Mouse (Mus musculus): ENCODE results near the gene Ptprm.

Ptprm gene

GRCm38 (mm10) chr17:66769365-66770363 is 584.6 kb downstream of the Ptprm start:
- no peak for DNase-seq (ENCODE audit: low spot score)

- DNase-seq (ENCODE audit: low spot score), result no peak
Measured at GRCm38 (mm10) chr17:66768689-66769275, 585.5 kb downstream of the Ptprm start.

GRCm38 (mm10) chr17:66766166-66766565 is 588.1 kb downstream of the Ptprm start:
- no peak for DNase-seq (ENCODE audit: low spot score)

GRCm38 (mm10) chr17:66764435-66764834 is 589.8 kb downstream of the Ptprm start:
- no peak for DNase-seq (ENCODE audit: low spot score)

- no peak for DNase-seq (ENCODE audit: low spot score)
Measured at GRCm38 (mm10) chr17:66762716-66763115, 591.5 kb downstream of the Ptprm start.

- no peak for DNase-seq (ENCODE audit: low spot score)
Measured at GRCm38 (mm10) chr17:66761326-66762296, 592.6 kb downstream of the Ptprm start.

- no peak for DNase-seq (ENCODE audit: low spot score)
Measured at GRCm38 (mm10) chr17:66757025-66757511, 597.2 kb downstream of the Ptprm start.

GRCm38 (mm10) chr17:66756500-66756899 is 597.8 kb downstream of the Ptprm start:
- DNase-seq (ENCODE audit: low spot score), result no peak

- no peak for DNase-seq (ENCODE audit: low spot score)
Measured at GRCm38 (mm10) chr17:66755191-66755654, 599.0 kb downstream of the Ptprm start.

- no peak for DNase-seq (ENCODE audit: low spot score)
Measured at GRCm38 (mm10) chr17:66754208-66754865, 599.9 kb downstream of the Ptprm start.

- DNase-seq (ENCODE audit: low spot score), result no peak
Measured at GRCm38 (mm10) chr17:66751746-66752145, 602.5 kb downstream of the Ptprm start.

- DNase-seq (ENCODE audit: low spot score), result no peak
Measured at GRCm38 (mm10) chr17:66750481-66751206, 603.6 kb downstream of the Ptprm start.

- no peak for DNase-seq (ENCODE audit: low spot score)
Measured at GRCm38 (mm10) chr17:66749976-66750375, 604.3 kb downstream of the Ptprm start.

- DNase-seq (ENCODE audit: low spot score), result no peak
Measured at GRCm38 (mm10) chr17:66746506-66746905, 607.8 kb downstream of the Ptprm start.

- DNase-seq (ENCODE audit: low spot score), result no peak
Measured at GRCm38 (mm10) chr17:66743321-66743720, 610.9 kb downstream of the Ptprm start.

- DNase-seq (ENCODE audit: low spot score), result no peak
Measured at GRCm38 (mm10) chr17:66738779-66739345, 615.4 kb downstream of the Ptprm start.

GRCm38 (mm10) chr17:66738331-66738730 is 615.9 kb downstream of the Ptprm start:
- DNase-seq (ENCODE audit: low spot score), result no peak

GRCm38 (mm10) chr17:66736450-66736849 is 617.8 kb downstream of the Ptprm start:
- no peak for DNase-seq (ENCODE audit: low spot score)

GRCm38 (mm10) chr17:66733541-66733940 is 620.7 kb downstream of the Ptprm start:
- no peak for DNase-seq (ENCODE audit: low spot score)

- no peak for DNase-seq (ENCODE audit: low spot score)
Measured at GRCm38 (mm10) chr17:66729979-66730378, 624.3 kb downstream of the Ptprm start.

Measured in adipocyte (in vitro differentiated cells).